ENCODE assay signal across 8 mouse cellular contexts in genomic region chrX:7721514-7722281, GRCm38 (mm10). TPM values are rescaled to one million over a fixed set of nuclear protein-coding genes. Genes with fewer than 3 reads are reported as not detected.
DNase-seq lines count a peak whose midpoint lies in the region; ATAC-seq and TF ChIP-seq lines count a peak whose summit lies in the region.

Gm45208 (plus strand) TSS chrX:7722245.

- no peak for TF ChIP-seq CTCF in liver, embryonic 14.5 days (IDR thresholded peaks at IDR 0.05; ENCODE audit: low read depth)

- no peaks in the 10 kb centered on the region for H3K4me1 ChIP-seq in brown adipose tissue, adult 24 weeks (ENCODE audit: control insufficient read depth, insufficient read depth, insufficient read length, low read length)
- no peaks in the 10 kb centered on the region for H3K4me1 ChIP-seq in heart, embryonic 14.5 days (ENCODE audit: control insufficient read depth in 2 of 2, insufficient read depth in 2 of 2, low read length in 2 of 2)
- peaks cover 0 to 6% of the 10 kb centered on the region in 2 experiments; a peak in 1 of 4 replicates for H3K4me1 ChIP-seq in liver, embryonic 14.5 days (replicated peaks; ENCODE audit: control insufficient read depth in 2 of 2, insufficient read depth in 2 of 2, low read length in 1 of 2)
- peaks cover 6% of the 10 kb centered on the region; the same call in 1 of the 2 replicates for H3K4me1 ChIP-seq in stomach, embryonic 15.5 days

- no peak for TF ChIP-seq EP300 in liver, embryonic 14.5 days (IDR thresholded peaks at IDR 0.05; ENCODE audit: low read depth)

- peak; percentile 98 for ATAC-seq in erythroid progenitor cell, adult 5-6 weeks (replicated peaks; ENCODE audit: low FRiP score, poor library complexity, severe bottlenecking)
- peak; percentile 77; the same call in 1 of the 2 replicates for ATAC-seq in heart, embryonic 14.5 days (ENCODE audit: insufficient number of reproducible peaks, insufficient read depth, low FRiP score, low read depth)
- peak; percentile 91 for ATAC-seq in liver, embryonic 14.5 days (ENCODE audit: insufficient read depth)
- peak; percentile 91 for ATAC-seq in stomach, embryonic 15.5 days (ENCODE audit: insufficient read depth, low FRiP score, low read depth)

- H3K27ac ChIP-seq in brown adipose tissue, adult 24 weeks (replicated peaks; ENCODE audit: low read depth, low read length): peak within 1 kb of the TSS; percentile 100
- H3K27ac ChIP-seq in heart, embryonic 14.5 days (replicated peaks in 1 of 2; ENCODE audit: control insufficient read depth in 1 of 2, insufficient read depth in 1 of 2, low read depth in 2 of 2, low read length in 2 of 2): peak within 1 kb of the TSS; percentile 84 to 96
- peak within 1 kb of the TSS; percentile 74 for H3K27ac ChIP-seq in liver, embryonic 14.5 days
- H3K27ac ChIP-seq in stomach, embryonic 15.5 days: peak within 1 kb of the TSS; percentile 95

- peak within 1 kb of the TSS; percentile 73 for H3K4me2 ChIP-seq in heart, embryonic 14.5 days (ENCODE audit: low read length)
- H3K4me2 ChIP-seq in liver, embryonic 14.5 days (ENCODE audit: low read depth): peak within 1 kb of the TSS; percentile 73
- peak within 1 kb of the TSS; percentile 52 for H3K4me2 ChIP-seq in stomach, embryonic 15.5 days

- H3K4me3 ChIP-seq in brown adipose tissue, adult 24 weeks (ENCODE audit: insufficient read depth, low read depth, low read length): peak within 1 kb of the TSS; percentile 96
- H3K4me3 ChIP-seq in heart, embryonic 14.5 days (ENCODE audit: control insufficient read depth in 1 of 2, insufficient read depth in 1 of 2, low read depth in 1 of 2, low read length in 2 of 2): peak within 1 kb of the TSS; percentile 46 to 74
- H3K4me3 ChIP-seq in liver, embryonic 14.5 days (ENCODE audit: insufficient read depth in 1 of 2, low read depth in 2 of 2, low read length in 2 of 2): peak within 1 kb of the TSS; percentile 65 to 98
- peak within 1 kb of the TSS; percentile 58 for H3K4me3 ChIP-seq in stomach, embryonic 15.5 days (replicated peaks)

- peak; percentile 84 for DNase-seq in CD4-positive helper T cell, adult 2 months (ENCODE audit: low read depth, low spot score)
- DNase-seq in kidney, postnatal 14 days: peak; percentile 80
- DNase-seq in liver, embryonic 14.5 days (ENCODE audit: low read depth in 3 of 3, low spot score in 3 of 3): peak; percentile 64 to 72 (median 65)
- peak; percentile 68 for DNase-seq in neural tube, embryonic 10.5 days (ENCODE audit: extremely low spot score, low spot score)

- peak within 1 kb of the TSS; percentile 67 for H3K9ac ChIP-seq in heart, embryonic 14.5 days (ENCODE audit: low read length)
- peak within 1 kb of the TSS; percentile 76 for H3K9ac ChIP-seq in liver, embryonic 14.5 days (replicated peaks)
- H3K9ac ChIP-seq in stomach, embryonic 15.5 days: no peak within 1 kb of the TSS

- H3K27me3 ChIP-seq in heart, embryonic 14.5 days (ENCODE audit: control insufficient read depth, insufficient read depth, low read length): no peaks in the 10 kb centered on the region
- H3K27me3 ChIP-seq in liver, embryonic 14.5 days (ENCODE audit: control insufficient read depth, insufficient read depth, low read length): no peaks in the 10 kb centered on the region
- no peaks in the 10 kb centered on the region for H3K27me3 ChIP-seq in stomach, embryonic 15.5 days (replicated peaks)

- H3K9me3 ChIP-seq in heart, embryonic 14.5 days (ENCODE audit: control insufficient read depth, low read length): no peaks in the 10 kb centered on the region
- H3K9me3 ChIP-seq in liver, embryonic 14.5 days (ENCODE audit: control insufficient read depth, low read length): no peaks in the 10 kb centered on the region
- H3K9me3 ChIP-seq in stomach, embryonic 15.5 days: no peaks in the 10 kb centered on the region

- WGBS in heart, embryonic 14.5 days: 20% methylated on average over 22 of the region's 22 CpGs
- WGBS in liver, embryonic 14.5 days (ENCODE audit: insufficient replicate concordance): 12% methylated on average over 22 of the region's 22 CpGs
- 18% methylated on average over 22 of the region's 22 CpGs for WGBS in stomach, embryonic 15.5 days

- peaks cover 19% of the 10 kb centered on the region for H3K36me3 ChIP-seq in heart, embryonic 14.5 days (ENCODE audit: control insufficient read depth, insufficient read depth, low read length)
- H3K36me3 ChIP-seq in liver, embryonic 14.5 days (replicated peaks; ENCODE audit: control insufficient read depth, insufficient read depth, low read depth): no peaks in the 10 kb centered on the region
- H3K36me3 ChIP-seq in stomach, embryonic 15.5 days: no peaks in the 10 kb centered on the region

RNA-seq across cellular contexts. Expression of gene Gm45208, which starts in this region (rescaled TPM):
- 4.0 TPM in 1 of 2 replicates, not detected in the other for polyA plus RNA-seq in brown adipose tissue, adult 24 weeks (2012; ENCODE audit: insufficient read depth, insufficient read length, missing spikeins)
- total RNA-seq in erythroid progenitor cell, adult 5-6 weeks (2015; ENCODE audit: low replicate concordance): not detected in 2 replicates
- total RNA-seq in erythroid progenitor cell, adult 5-6 weeks (2017; ENCODE audit: low replicate concordance): not detected in 2 replicates
- polyA plus RNA-seq in heart, embryonic 14.5 days (2014; fragmentation: Nextera tagmentation; extraction: Ambion mirVana): not detected in 2 replicates
- polyA plus RNA-seq in liver, embryonic 14.5 days (2012; rRNA removed): 0.09 and 0.18 TPM in 2 replicates
- polyA plus RNA-seq in liver, embryonic 14.5 days (2014; fragmentation: Nextera tagmentation; extraction: Ambion mirVana): not detected in 2 replicates
- 1.5 TPM in 1 of 2 replicates, not detected in the other for polyA plus RNA-seq in stomach, embryonic 15.5 days (2015; fragmentation: Nextera tagmentation; extraction: Ambion mirVana)

Comparison
In these comparisons a context has a peak if more than half of its experiments do, and no peak if none do; other contexts are left out.
1. Peak in every context shown above with its lines: DNase-seq, ATAC-seq, H3K4me3 ChIP-seq and H3K27ac ChIP-seq.
2. Peak in ATAC-seq in erythroid progenitor cell, adult 5-6 weeks; RNA of the gene not detected or under 1 TPM.
3. Peak in ATAC-seq, H3K4me3 ChIP-seq, H3K27ac ChIP-seq, H3K9ac ChIP-seq and H3K4me2 ChIP-seq in heart, embryonic 14.5 days; RNA of the gene not detected or under 1 TPM.
4. Peak in DNase-seq, ATAC-seq, H3K4me3 ChIP-seq, H3K27ac ChIP-seq, H3K9ac ChIP-seq and H3K4me2 ChIP-seq in liver, embryonic 14.5 days; RNA of the gene not detected or under 1 TPM.